Mouse (Mus musculus) sigmoid colon, adult 10 weeks (tissue): ENCODE data around the gene Ppp1r3a. TPM values are rescaled to one million over a fixed set of nuclear protein-coding genes. Genes with fewer than 3 reads are reported as not detected.

Source experiments
- polyA plus RNA-seq: library from polyadenylated mRNA; stranded (reverse); fragments of 350-450 nt; fragmentation: Illumina TruSeq; extraction: RNeasy Lipid Tissue Mini Kit (QIAGEN cat#74804); gene quantifications from one replicate; pipeline ENCODE4 v1.2.3, GENCODE M21; 2014; ENCODE audit warnings: low read depth, low replicate concordance

The Ppp1r3a gene
- not detected for polyA plus RNA-seq

GRCm38 (mm10) chr6:14754901-14755591 is at the start of gene Ppp1r3a:
Ppp1r3a (minus strand) TSS chr6:14755274.

Other genes starting within 250 kb of the Ppp1r3a start
- 28.5 TPM for gene Foxp2, start 146.1 kb upstream of the Ppp1r3a start, polyA plus RNA-seq